Mouse (Mus musculus): ENCODE data around the gene Them7.
A peak's percentile ranks its signal among the peaks of the same experiment; 100 is the strongest.

The Them7 gene

GRCm38 (mm10) chr2:105235380-105236115 is 11.4 kb downstream of the Them7 start:
- no peak for DNase-seq (ENCODE audit: low spot score)

- DNase-seq (ENCODE audit: low spot score): no peak
Observed at GRCm38 (mm10) chr2:105237424-105237823, 13.3 kb downstream of the Them7 start.

GRCm38 (mm10) chr2:105237841-105238240 is 13.7 kb downstream of the Them7 start:
- no peak for DNase-seq (ENCODE audit: low spot score)

GRCm38 (mm10) chr2:105238775-105239174 is 14.7 kb downstream of the Them7 start:
- peak; percentile 6 for DNase-seq (ENCODE audit: low spot score)

- DNase-seq (ENCODE audit: low spot score): no peak
Observed at GRCm38 (mm10) chr2:105240631-105241030, 16.5 kb downstream of the Them7 start.

- no peak for DNase-seq (ENCODE audit: low spot score)
Observed at GRCm38 (mm10) chr2:105242940-105243339, 18.8 kb downstream of the Them7 start.

GRCm38 (mm10) chr2:105244733-105245132 is 20.6 kb downstream of the Them7 start:
- peak; percentile 3 for DNase-seq (ENCODE audit: low spot score)

- no peak for DNase-seq (ENCODE audit: low spot score)
Observed at GRCm38 (mm10) chr2:105251978-105252377, 27.9 kb downstream of the Them7 start.

GRCm38 (mm10) chr2:105252824-105253223 is 28.7 kb downstream of the Them7 start:
- DNase-seq (ENCODE audit: low spot score): no peak

- no peak for DNase-seq (ENCODE audit: low spot score)
Observed at GRCm38 (mm10) chr2:105255457-105255856, 31.3 kb downstream of the Them7 start.

- peak; percentile 17 for DNase-seq (ENCODE audit: low spot score)
Observed at GRCm38 (mm10) chr2:105256427-105257071, 32.4 kb downstream of the Them7 start.

GRCm38 (mm10) chr2:105257376-105257775 is 33.3 kb downstream of the Them7 start:
- DNase-seq (ENCODE audit: low spot score): no peak

GRCm38 (mm10) chr2:105261335-105261734 is 37.2 kb downstream of the Them7 start:
- no peak for DNase-seq (ENCODE audit: low spot score)

- DNase-seq (ENCODE audit: low spot score): no peak
Observed at GRCm38 (mm10) chr2:105263219-105263618, 39.1 kb downstream of the Them7 start.

GRCm38 (mm10) chr2:105282407-105283077 is 58.4 kb downstream of the Them7 start:
- no peak for DNase-seq (ENCODE audit: low spot score)

- DNase-seq (ENCODE audit: low spot score): no peak
Observed at GRCm38 (mm10) chr2:105283811-105284210, 59.7 kb downstream of the Them7 start.

- DNase-seq (ENCODE audit: low spot score): no peak
Observed at GRCm38 (mm10) chr2:105284855-105285254, 60.7 kb downstream of the Them7 start.

GRCm38 (mm10) chr2:105295823-105296222 is 71.7 kb downstream of the Them7 start:
- no peak for DNase-seq (ENCODE audit: low spot score)

- no peak for DNase-seq (ENCODE audit: low spot score)
Observed at GRCm38 (mm10) chr2:105298888-105299287, 74.8 kb downstream of the Them7 start.

GRCm38 (mm10) chr2:105301082-105301481 is 77.0 kb downstream of the Them7 start:
- no peak for DNase-seq (ENCODE audit: low spot score)

GRCm38 (mm10) chr2:105301531-105301930 is 77.4 kb downstream of the Them7 start:
- no peak for DNase-seq (ENCODE audit: low spot score)

- DNase-seq (ENCODE audit: low spot score): no peak
Observed at GRCm38 (mm10) chr2:105303962-105304514, 79.9 kb downstream of the Them7 start.

- DNase-seq (ENCODE audit: low spot score): no peak
Observed at GRCm38 (mm10) chr2:105305876-105306275, 81.8 kb downstream of the Them7 start.
